Mouse (Mus musculus): Measurements from ENCODE around the gene Tas2r109.
"Not testable (repeated sequence)": the region's sequence is repeated elsewhere in the genome, so short reads cannot be mapped to it uniquely, and the experiment has no call there.

The Tas2r109 gene

GRCm38 (mm10) chr6:132980865-132981264 is at the start of gene Tas2r109:
Gene Tas2r109, minus strand, starts transcription at chr6:132980965.
- DNase-seq: no peak

- DNase-seq: no peak
These were observed 22.9 kb downstream of the Tas2r109 start, which contains the start of gene Tas2r131 for GRCm38 (mm10) chr6:132957819-132958218. Gene Tas2r131, minus strand, starts transcription at chr6:132957919.

- DNase-seq: no peak
These were observed 30.0 kb downstream of the Tas2r109 start, which contains the start of gene Tas2r129 for GRCm38 (mm10) chr6:132950802-132951201. Gene Tas2r129, plus strand, starts transcription at chr6:132951102.

- not testable (repeated sequence) for DNase-seq
These were observed 39.4 kb downstream of the Tas2r109 start for GRCm38 (mm10) chr6:132941376-132941775.
